Mouse (Mus musculus) hindbrain, embryonic 13.5 days (tissue): ENCODE measurements around the gene Ldlr. TPM values are rescaled to one million over a fixed set of nuclear protein-coding genes. Genes with fewer than 3 reads are reported as not detected.
A peak's percentile ranks its signal among the peaks of the same experiment; 100 is the strongest.

Experiments
- ATAC-seq: fragments of 200-750 bp; cut with Nextera tagmentation; 2 replicates; pipeline ENCODE4 v1.8.0; 2017; ENCODE audit warnings: moderate TSS enrichment; ENCODE audit not compliant: low FRiP score
- H3K27ac ChIP-seq: fragments of 300-500 bp; sonication (generic); 2 replicates; pipeline ENCODE4 v1.5.1; 2015; ENCODE audit warnings: inconsistent platforms, mild to moderate bottlenecking, moderate library complexity
- H3K27me3 ChIP-seq: fragments of 300-500 bp; sonication (generic); 2 replicates; pipeline ENCODE4 v1.6.1; 2015; ENCODE audit warnings: mild to moderate bottlenecking, inconsistent platforms
- H3K36me3 ChIP-seq: fragments of 300-500 bp; sonication (generic); 2 replicates; pipeline ENCODE4 v1.6.1; 2015; ENCODE audit warnings: mild to moderate bottlenecking, inconsistent platforms
- H3K4me1 ChIP-seq: fragments of 300-500 bp; sonication (generic); replicated peaks from 2 replicates; pipeline ENCODE4 v1.6.1; 2015; ENCODE audit warnings: inconsistent platforms
- H3K4me2 ChIP-seq: fragments of 300-500 bp; sonication (generic); 2 replicates; pipeline ENCODE4 v1.6.1; 2015; ENCODE audit warnings: inconsistent platforms, mild to moderate bottlenecking, moderate library complexity
- H3K4me3 ChIP-seq: fragments of 300-500 bp; sonication (generic); 2 replicates; pipeline ENCODE4 v1.5.1; 2015; ENCODE audit warnings: mild to moderate bottlenecking, inconsistent platforms
- H3K9ac ChIP-seq: fragments of 300-500 bp; sonication (generic); 2 replicates; pipeline ENCODE4 v1.6.1; 2015; ENCODE audit warnings: mild to moderate bottlenecking, inconsistent platforms
- H3K9me3 ChIP-seq: fragments of 300-500 bp; sonication (generic); 2 replicates; pipeline ENCODE4 v1.6.1; 2016; ENCODE audit warnings: inconsistent platforms
- WGBS: fragments of 180-500 bp; shearing (Covaris S2); methylation state at CpG from one replicate; pipeline ENCODE4 v1.1.7; 2015; 5-methylcytosine and 5-hydroxymethylcytosine counted together
- polyA plus RNA-seq: library from polyadenylated mRNA; unstranded; fragments of >200 nt; fragmentation: Nextera tagmentation; extraction: Ambion mirVana; gene quantifications from 2 replicates; pipeline ENCODE4 v1.2.1, GENCODE M21; 2015

Gene Ldlr
- polyA plus RNA-seq, 1 experiment from 2014 or later = 12.4 TPM

DNA sequence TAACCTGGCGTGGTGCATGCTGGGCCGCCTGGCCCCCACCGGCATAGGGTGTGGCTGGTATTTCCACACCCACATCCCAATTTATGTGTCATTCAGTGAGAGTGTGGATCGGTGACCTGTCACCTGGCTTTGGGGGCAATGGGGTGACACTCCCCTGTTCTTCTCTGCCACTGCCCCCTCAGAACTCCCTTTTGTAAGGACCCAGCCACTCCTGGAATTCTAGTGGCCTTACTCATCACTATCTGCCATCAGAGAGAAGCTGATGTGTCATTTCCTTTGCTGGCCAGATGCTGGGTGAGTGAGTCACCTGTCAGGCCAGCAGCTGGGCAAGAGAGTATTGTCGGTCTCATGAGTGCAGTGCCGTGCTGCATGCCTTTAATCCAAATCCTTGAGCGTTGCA is 6.0 kb downstream of the Ldlr start:
- peaks cover 31% of the 10 kb centered on the region for H3K36me3 ChIP-seq

DNA sequence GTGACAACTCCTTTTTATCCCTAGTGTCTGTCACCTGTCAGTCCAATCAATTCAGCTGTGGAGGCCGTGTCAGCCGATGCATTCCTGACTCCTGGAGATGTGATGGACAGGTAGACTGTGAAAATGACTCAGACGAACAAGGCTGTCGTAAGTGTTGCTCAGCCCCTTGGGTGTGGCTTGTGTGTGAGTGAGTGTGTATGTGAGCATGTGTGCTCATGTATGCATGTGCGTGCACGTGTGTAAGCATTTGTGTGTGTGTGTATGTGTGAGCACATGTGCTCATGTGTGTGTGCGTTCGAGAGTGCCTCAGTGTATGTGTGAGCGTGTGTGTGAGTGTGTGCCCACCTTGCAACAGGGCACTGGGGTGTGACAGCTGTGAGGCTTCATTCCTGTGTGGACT is 9.0 kb downstream of the Ldlr start:
- no peak for ATAC-seq

More for the DNA sequence above, 6.0 kb downstream of the Ldlr start:
- ATAC-seq = no peak
- Histone ChIP-seq H3K27ac (no peak overlapping the region), H3K4me2 (no peak overlapping the region), H3K27me3 (no peaks in the 10 kb centered on the region), H3K9ac (no peak overlapping the region), H3K9me3 (no peaks in the 10 kb centered on the region), H3K4me3 (no peak overlapping the region), H3K4me1 (peaks cover 35% of the 10 kb centered on the region)
- 91% methylated on average over 7 of the region's 7 CpGs for WGBS

GRCm38 (mm10) chr9:21733446-21733845 is 10.2 kb downstream of the Ldlr start:
- H3K36me3 ChIP-seq = peaks cover 73% of the 10 kb centered on the region
- H3K9me3 ChIP-seq = no peaks in the 10 kb centered on the region
- ATAC-seq = no peak
- no peak overlapping the region for H3K4me3 ChIP-seq
- H3K4me2 ChIP-seq = no peak overlapping the region
- 83% methylated on average over 17 of the region's 17 CpGs for WGBS
- H3K4me1 ChIP-seq = peaks cover 9% of the 10 kb centered on the region; the same call in 1 of the 2 replicates
- no peaks in the 10 kb centered on the region for H3K27me3 ChIP-seq
- no peak overlapping the region for H3K9ac ChIP-seq
- H3K27ac ChIP-seq = no peak overlapping the region

More for the DNA sequence above, 9.0 kb downstream of the Ldlr start:
- no peak overlapping the region for H3K27ac ChIP-seq
- no peaks in the 10 kb centered on the region for H3K9me3 ChIP-seq
- no peak overlapping the region for H3K4me2 ChIP-seq
- peaks cover 61% of the 10 kb centered on the region for H3K36me3 ChIP-seq
- no peaks in the 10 kb centered on the region for H3K27me3 ChIP-seq
- H3K4me1 ChIP-seq = peaks cover 9% of the 10 kb centered on the region; the same call in 1 of the 2 replicates
- 96% methylated on average over 9 of the region's 9 CpGs for WGBS
- H3K9ac ChIP-seq = no peak overlapping the region
- H3K4me3 ChIP-seq = no peak overlapping the region

GRCm38 (mm10) chr9:21733989-21734388 is 10.7 kb downstream of the Ldlr start:
- peaks cover 5% of the 10 kb centered on the region; the same call in 1 of the 2 replicates for H3K4me1 ChIP-seq
- H3K4me2 ChIP-seq = no peak overlapping the region
- H3K27me3 ChIP-seq = no peaks in the 10 kb centered on the region
- H3K4me3 ChIP-seq = no peak overlapping the region
- H3K36me3 ChIP-seq = peaks cover 78% of the 10 kb centered on the region
- H3K9me3 ChIP-seq = no peaks in the 10 kb centered on the region
- no peak overlapping the region for H3K9ac ChIP-seq
- WGBS = 95% methylated on average over 7 of the region's 7 CpGs
- H3K27ac ChIP-seq = no peak overlapping the region
- ATAC-seq = no peak

- H3K27ac ChIP-seq = no peak overlapping the region
- WGBS = 89% methylated on average over 14 of the region's 14 CpGs
- ATAC-seq = no peak
These were observed 11.8 kb downstream of the Ldlr start for GRCm38 (mm10) chr9:21735126-21735525.

DNA sequence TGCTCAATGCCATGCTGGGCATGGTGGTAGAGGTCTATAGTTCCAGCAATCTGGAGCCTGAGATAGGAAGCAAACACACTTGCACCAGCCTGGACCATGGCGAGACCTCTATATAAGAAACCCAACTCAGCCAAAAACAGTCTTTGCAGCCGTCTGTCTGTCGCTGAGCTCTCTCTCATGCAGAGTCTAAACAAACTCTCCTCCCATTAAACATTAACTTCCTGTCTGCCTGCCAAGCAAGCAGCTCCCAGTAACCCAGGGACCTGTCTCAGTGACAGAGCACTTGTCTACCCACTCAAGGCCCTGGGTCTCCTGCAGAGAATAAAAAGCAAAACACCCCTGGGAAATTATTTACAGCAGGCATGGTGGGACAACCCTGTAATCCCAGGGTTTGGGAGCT is 13.3 kb downstream of the Ldlr start:
- H3K4me1 ChIP-seq = no peaks in the 10 kb centered on the region
- H3K4me2 ChIP-seq = no peak overlapping the region
- H3K9me3 ChIP-seq = no peaks in the 10 kb centered on the region
- H3K27ac ChIP-seq = no peak overlapping the region
- ATAC-seq = no peak
- H3K9ac ChIP-seq = no peak overlapping the region
- H3K4me3 ChIP-seq = no peak overlapping the region
- 77% methylated on average over 3 of the region's 3 CpGs for WGBS
- no peaks in the 10 kb centered on the region for H3K27me3 ChIP-seq
- H3K36me3 ChIP-seq = peaks cover 94% of the 10 kb centered on the region

More at GRCm38 (mm10) chr9:21735126-21735525, 11.8 kb downstream of the Ldlr start:
- Histone ChIP-seq H3K4me3 (no peak overlapping the region), H3K9ac (no peak overlapping the region), H3K4me2 (no peak overlapping the region), H3K36me3 (peaks cover 90% of the 10 kb centered on the region), H3K9me3 (no peaks in the 10 kb centered on the region), H3K27me3 (no peaks in the 10 kb centered on the region), H3K4me1 (no peaks in the 10 kb centered on the region)

DNA sequence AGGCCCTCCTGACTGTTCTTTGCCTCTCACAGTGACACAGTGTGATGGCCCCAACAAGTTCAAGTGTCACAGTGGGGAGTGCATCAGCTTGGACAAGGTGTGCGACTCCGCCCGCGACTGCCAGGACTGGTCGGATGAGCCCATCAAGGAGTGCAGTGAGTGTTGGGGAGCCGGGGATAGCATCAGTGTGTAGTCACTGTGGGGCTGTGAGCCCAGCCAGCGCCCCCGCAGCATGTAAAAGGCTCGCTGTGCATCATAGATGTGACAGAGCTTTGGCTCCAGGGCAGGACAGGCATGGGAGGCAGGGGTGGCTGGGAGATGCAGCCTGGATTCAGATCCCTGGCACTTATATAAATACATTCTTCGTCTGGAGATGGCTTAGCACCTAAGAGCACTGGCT is 13.9 kb downstream of the Ldlr start:
- Histone ChIP-seq H3K27ac (no peak overlapping the region), H3K9me3 (no peaks in the 10 kb centered on the region), H3K4me3 (no peak overlapping the region), H3K9ac (no peak overlapping the region), H3K4me1 (no peaks in the 10 kb centered on the region), H3K4me2 (no peak overlapping the region), H3K36me3 (peaks cover 94% of the 10 kb centered on the region), H3K27me3 (no peaks in the 10 kb centered on the region)
- no peak for ATAC-seq
- WGBS = 95% methylated on average over 10 of the region's 10 CpGs

DNA sequence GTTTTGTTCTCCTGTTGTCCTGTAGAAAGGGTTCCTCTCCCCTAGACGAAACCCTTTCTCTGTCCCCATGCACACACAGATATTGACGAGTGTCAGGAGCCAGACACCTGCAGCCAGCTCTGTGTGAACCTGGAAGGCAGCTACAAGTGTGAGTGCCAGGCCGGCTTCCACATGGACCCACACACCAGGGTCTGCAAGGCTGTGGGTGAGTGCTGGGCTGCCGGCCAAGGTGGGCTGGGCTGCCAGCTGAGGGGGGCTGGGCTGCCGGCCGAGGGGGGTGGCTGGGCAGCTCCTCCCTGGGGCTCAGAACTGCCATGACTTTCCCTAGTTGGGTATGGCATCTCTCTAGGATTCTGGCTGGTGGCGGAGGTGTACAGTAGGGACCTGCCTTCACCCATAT is 15.5 kb downstream of the Ldlr start:
- no peaks in the 10 kb centered on the region for H3K4me1 ChIP-seq
- no peak overlapping the region for H3K9ac ChIP-seq
- H3K27me3 ChIP-seq = no peaks in the 10 kb centered on the region
- no peak overlapping the region for H3K27ac ChIP-seq
- no peak overlapping the region for H3K4me2 ChIP-seq
- no peak for ATAC-seq
- 87% methylated on average over 7 of the region's 7 CpGs for WGBS
- H3K9me3 ChIP-seq = no peaks in the 10 kb centered on the region
- H3K4me3 ChIP-seq = no peak overlapping the region
- H3K36me3 ChIP-seq = peaks cover 89% of the 10 kb centered on the region

- Histone ChIP-seq H3K4me1 (no peaks in the 10 kb centered on the region), H3K9ac (no peak overlapping the region), H3K27me3 (no peaks in the 10 kb centered on the region), H3K4me2 (no peak overlapping the region), H3K9me3 (no peaks in the 10 kb centered on the region), H3K36me3 (peaks cover 89% of the 10 kb centered on the region), H3K27ac (no peak overlapping the region), H3K4me3 (no peak overlapping the region)
- no peak for ATAC-seq
- 98% methylated on average over 14 of the region's 14 CpGs for WGBS
These were observed 17.1 kb downstream of the Ldlr start for GRCm38 (mm10) chr9:21740427-21740826.

- H3K36me3 ChIP-seq = peaks cover 89% of the 10 kb centered on the region
These were observed 18.2 kb downstream of the Ldlr start for GRCm38 (mm10) chr9:21741514-21741913.

DNA sequence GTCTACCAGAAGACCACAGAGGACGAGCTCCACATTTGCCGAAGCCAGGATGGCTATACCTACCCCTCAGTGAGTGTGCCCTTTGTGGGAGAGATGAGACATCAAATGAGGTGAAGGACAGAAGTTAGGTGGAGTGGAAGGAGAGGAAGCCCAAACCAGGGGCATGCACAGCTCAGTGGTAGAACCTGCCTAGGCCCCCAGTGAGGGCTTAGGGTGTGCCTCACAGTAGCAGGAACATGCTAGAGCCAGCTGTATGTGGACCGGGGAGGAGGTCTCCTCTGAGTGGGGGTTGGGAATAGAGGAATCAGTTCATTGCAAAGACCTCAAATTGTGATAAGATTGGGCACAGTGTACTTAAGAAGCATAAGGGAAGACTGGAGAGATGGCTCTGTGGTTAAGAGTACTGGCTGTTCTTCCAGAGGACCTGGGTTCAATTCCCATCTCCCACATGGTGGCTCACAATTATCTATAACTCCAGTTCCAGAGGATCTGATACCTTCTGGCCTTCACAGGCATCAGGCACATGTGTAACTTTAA is 24.0 kb downstream of the Ldlr start:
- Histone ChIP-seq H3K27ac (0 out of 2 replicates have a peak overlapping the region, but pooled peaks have one; percentile 69), H3K4me1 (0 out of 2 replicates have a peak, but pooled peaks cover 5% of the 10 kb centered on the region), H3K4me2 (no peak overlapping the region), H3K4me3 (no peak overlapping the region), H3K27me3 (no peaks in the 10 kb centered on the region), H3K9me3 (no peaks in the 10 kb centered on the region), H3K9ac (no peak overlapping the region), H3K36me3 (peaks cover 71% of the 10 kb centered on the region)
- no peak for ATAC-seq
- WGBS = 93% methylated on average over 3 of the region's 3 CpGs

More at GRCm38 (mm10) chr9:21741514-21741913, 18.2 kb downstream of the Ldlr start:
- Histone ChIP-seq H3K9me3 (no peaks in the 10 kb centered on the region), H3K4me2 (no peak overlapping the region), H3K27me3 (no peaks in the 10 kb centered on the region), H3K27ac (no peak overlapping the region), H3K4me3 (no peak overlapping the region), H3K9ac (no peak overlapping the region), H3K4me1 (no peaks in the 10 kb centered on the region)
- 98% methylated on average over 11 of the region's 11 CpGs for WGBS
- no peak for ATAC-seq

GRCm38 (mm10) chr9:21748033-21748432 is 24.8 kb downstream of the Ldlr start:
- H3K27ac ChIP-seq = peak overlapping the region; percentile 69

DNA sequence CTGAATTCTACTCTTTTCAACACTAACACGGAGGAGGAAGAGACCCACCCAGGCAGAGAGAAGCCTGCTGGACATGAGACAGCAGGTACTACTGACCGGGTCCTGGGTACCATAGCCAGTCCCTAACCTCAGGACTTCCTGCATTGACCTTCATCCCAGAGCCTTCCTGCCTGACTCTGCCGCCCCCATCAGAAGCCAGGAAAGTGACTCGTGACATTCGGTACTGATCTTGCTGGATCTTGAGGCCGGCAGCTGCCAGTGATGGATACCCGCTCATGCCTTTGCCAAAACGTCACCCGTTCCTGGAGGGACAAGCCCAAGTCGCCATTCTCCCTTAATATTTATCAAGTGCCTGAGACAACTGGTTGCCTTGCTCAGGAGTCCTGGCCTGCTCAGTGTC is 25.2 kb downstream of the Ldlr start:
- Histone ChIP-seq H3K9ac (no peak overlapping the region), H3K4me2 (no peak overlapping the region), H3K36me3 (peaks cover 64% of the 10 kb centered on the region), H3K4me3 (no peak overlapping the region), H3K4me1 (0 out of 2 replicates have a peak, but pooled peaks cover 5% of the 10 kb centered on the region), H3K9me3 (no peaks in the 10 kb centered on the region), H3K27ac (peak overlapping the region; percentile 69), H3K27me3 (no peaks in the 10 kb centered on the region)
- WGBS = 89% methylated on average over 10 of the region's 10 CpGs
- no peak for ATAC-seq

More at GRCm38 (mm10) chr9:21748033-21748432, 24.8 kb downstream of the Ldlr start:
- H3K9me3 ChIP-seq = no peaks in the 10 kb centered on the region
- no peak overlapping the region for H3K4me3 ChIP-seq
- WGBS = 58% methylated on average over 7 of the region's 7 CpGs
- H3K27me3 ChIP-seq = no peaks in the 10 kb centered on the region
- H3K4me2 ChIP-seq = no peak overlapping the region
- H3K36me3 ChIP-seq = peaks cover 64% of the 10 kb centered on the region
- peak; percentile 28; the same call in 1 of the 2 replicates for ATAC-seq
- no peak overlapping the region for H3K9ac ChIP-seq
- H3K4me1 ChIP-seq = 0 out of 2 replicates have a peak, but pooled peaks cover 5% of the 10 kb centered on the region
